Comparison of ENCODE assay signal across 8 mouse cellular contexts in the genomic region with DNA sequence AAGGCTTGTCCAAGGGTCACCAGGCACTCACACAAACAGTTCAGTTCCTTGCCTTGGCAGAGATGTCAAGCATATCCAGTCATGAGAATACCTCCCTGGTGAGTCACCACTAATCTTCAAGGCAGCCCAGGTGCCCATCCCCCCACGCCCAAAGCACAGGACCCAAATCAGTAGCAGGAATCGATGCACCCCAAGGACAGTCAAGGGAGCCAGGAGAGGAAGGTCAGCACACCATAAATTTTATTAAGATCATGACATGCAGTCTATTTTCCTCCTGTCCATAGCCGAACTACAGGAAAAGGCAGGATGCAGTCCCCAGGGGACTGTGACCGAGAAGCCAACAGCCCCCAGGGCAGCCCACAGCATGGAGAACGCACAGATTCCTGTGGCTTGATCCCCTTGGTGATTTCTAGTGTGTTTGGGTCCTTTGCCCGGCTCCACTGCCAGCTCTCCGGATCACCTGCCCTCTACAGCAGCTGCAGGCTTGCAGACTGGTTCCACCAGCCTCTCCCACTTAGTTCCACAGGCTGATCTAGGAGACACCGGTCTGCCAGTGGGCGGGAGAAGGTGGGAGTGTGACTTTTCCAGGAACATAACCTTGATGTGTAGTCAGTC. TPM values are rescaled to one million over a fixed set of nuclear protein-coding genes. Genes with fewer than 3 reads are reported as not detected.
DNase-seq lines count a peak whose midpoint lies in the region; ATAC-seq lines count a peak whose summit lies in the region.

No protein-coding gene starts in this region.

- DNase-seq in frontal cortex, postnatal 14 days (ENCODE audit: low spot score in 2 of 2): no peak
- peak; percentile 67 for DNase-seq in R1 (ENCODE audit: low read depth, low spot score)
- DNase-seq in gastrocnemius, postnatal 10 days: peak; percentile 46
- DNase-seq in kidney, adult 11 months: peak; percentile 93
- DNase-seq in mesoderm, embryonic 11.5 days (ENCODE audit: low read depth, low spot score): peak; percentile 41
- no peak for DNase-seq in spleen, adult 18-20 months
- no peak for DNase-seq in forebrain, embryonic 14.5 days (ENCODE audit: low spot score)

- ATAC-seq in frontal cortex, adult (ENCODE audit: low TSS enrichment): peak; percentile 18; the same call in 1 of the 2 replicates
- ATAC-seq in forebrain, embryonic 14.5 days: no peak

- no peak overlapping the region for H3K9ac ChIP-seq in forebrain, embryonic 14.5 days (ENCODE audit: low read length)

- no peaks in the 10 kb centered on the region for H3K27me3 ChIP-seq in forebrain, embryonic 14.5 days (replicated peaks; ENCODE audit: control insufficient read depth, insufficient read depth, low read length)

- no peak overlapping the region for H3K27ac ChIP-seq in forebrain, embryonic 14.5 days (ENCODE audit: low read depth, low read length)

- H3K4me2 ChIP-seq in forebrain, embryonic 14.5 days (ENCODE audit: low read length): no peak overlapping the region

- WGBS in forebrain, embryonic 14.5 days: 65% methylated on average over 9 of the region's 9 CpGs

- H3K36me3 ChIP-seq in forebrain, embryonic 14.5 days (ENCODE audit: control insufficient read depth, insufficient read depth, low read length): no peaks in the 10 kb centered on the region; the same call in 1 of the 2 replicates

- H3K9me3 ChIP-seq in forebrain, embryonic 14.5 days (replicated peaks; ENCODE audit: control insufficient read depth, low read length): no peaks in the 10 kb centered on the region

- H3K4me3 ChIP-seq in forebrain, embryonic 14.5 days (ENCODE audit: low read depth, low read length): no peak overlapping the region

- peaks cover 4% of the 10 kb centered on the region; the same call in 1 of the 2 replicates for H3K4me1 ChIP-seq in forebrain, embryonic 14.5 days (ENCODE audit: control insufficient read depth, insufficient read depth, low read length)

RNA-seq across cellular contexts. Expression of a gene that starts 14.2 kb away (rescaled TPM):
- total RNA-seq in gastrocnemius, postnatal 10 days (2021): 10 to 100 TPM; 27.8 to 29.9 TPM
- polyA plus RNA-seq in forebrain, embryonic 14.5 days (2014; fragmentation: Nextera tagmentation; extraction: Ambion mirVana): 10.8 and 15.5 TPM in 2 replicates

Comparison
In these comparisons a context has a peak if more than half of its experiments do, and no peak if none do; other contexts are left out.
1. DNase-seq: peak in R1 (single experiment), gastrocnemius, postnatal 10 days (single experiment), kidney, adult 11 months (single experiment) and mesoderm, embryonic 11.5 days (single experiment); none in frontal cortex, postnatal 14 days (0 of 2), spleen, adult 18-20 months (0 of 2) and forebrain, embryonic 14.5 days (single experiment).